Mouse (Mus musculus) heart, adult 11 months (tissue): Measurements from ENCODE around the gene Ptbp2.
A peak's percentile ranks its signal among the peaks of the same experiment; 100 is the strongest.

Experiments
- DNase-seq: peaks from one replicate; pipeline ENCODE4 v3.0.0; 2022

The Ptbp2 gene

GRCm38 (mm10) chr3:119784366-119784765 lies at the start of gene Ptbp2:
Ptbp2 (minus strand) TSS chr3:119784466.
- DNase-seq = no peak

GRCm38 (mm10) chr3:119814678-119815077 lies 30.4 kb upstream of the Ptbp2 start:
- no peak for DNase-seq

GRCm38 (mm10) chr3:119806123-119806522 lies 21.9 kb upstream of the Ptbp2 start:
- DNase-seq = no peak

GRCm38 (mm10) chr3:119794677-119795365 lies 10.6 kb upstream of the Ptbp2 start:
- no peak for DNase-seq

GRCm38 (mm10) chr3:119782946-119783701 lies 1.1 kb downstream of the Ptbp2 start:
- DNase-seq = peak; percentile 98

DNA sequence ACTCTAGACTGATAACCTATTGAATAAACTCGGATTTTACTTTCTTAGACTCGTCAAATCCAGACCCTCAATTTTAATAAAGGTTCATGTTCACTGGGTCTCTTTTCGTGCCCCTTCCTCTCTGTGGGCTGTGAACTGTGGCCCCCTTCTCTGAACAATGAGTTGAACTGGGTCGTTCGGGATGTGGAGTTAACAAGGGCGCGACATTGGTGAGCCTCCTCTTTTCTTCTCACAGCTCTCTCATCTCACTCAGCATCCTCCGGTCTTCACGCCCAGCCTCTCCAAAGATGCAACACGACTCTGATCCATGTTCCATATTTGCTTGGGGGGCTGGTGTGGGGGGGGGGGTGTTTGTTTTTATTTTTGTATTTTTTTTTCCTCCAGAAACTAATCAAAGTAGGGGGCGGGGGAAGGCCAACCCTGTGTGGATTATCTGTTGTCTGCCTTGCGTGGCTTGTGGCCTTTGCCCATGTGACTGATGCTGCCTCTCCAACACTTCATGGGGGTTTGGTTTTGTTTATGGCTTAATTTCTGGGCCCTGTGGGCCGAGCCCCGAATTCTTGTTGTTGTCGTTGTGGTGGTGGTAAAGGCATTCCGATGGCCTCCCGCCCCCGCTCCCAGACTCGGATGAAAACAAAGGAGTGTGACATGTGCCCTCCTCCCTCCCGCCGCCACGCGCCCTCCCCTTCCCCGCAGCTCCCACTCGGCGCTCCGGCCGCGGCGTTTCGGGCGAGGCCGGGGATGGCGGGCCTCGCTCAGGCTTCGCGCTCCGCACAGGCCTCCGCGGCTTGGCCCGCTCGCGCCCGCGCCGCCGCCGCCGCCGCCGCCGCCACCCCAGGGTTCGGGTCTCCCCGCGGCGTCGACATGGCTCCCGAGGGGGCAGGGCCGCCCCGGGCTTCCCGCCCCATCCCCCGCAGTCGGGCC lies 2.0 kb downstream of the Ptbp2 start:
- DNase-seq = peak; percentile 96

DNA sequence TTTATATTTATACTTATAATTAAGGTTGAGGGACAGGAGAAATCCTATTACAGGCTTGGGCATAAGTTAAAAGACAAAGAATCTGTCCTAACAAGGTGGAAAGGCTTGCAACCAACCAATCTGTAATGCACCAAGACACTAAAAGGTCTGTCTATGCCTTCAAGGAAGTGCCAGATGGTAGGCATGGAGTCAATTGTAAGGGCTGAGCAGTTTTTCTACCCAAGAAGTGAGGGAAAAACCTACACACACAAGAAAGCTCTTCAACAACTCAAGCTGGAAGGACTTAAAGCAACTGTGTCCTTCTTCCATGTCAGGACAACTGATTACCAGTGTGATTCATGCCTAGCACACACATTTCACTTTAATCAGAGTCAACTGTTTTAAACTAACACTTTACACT lies 3.4 kb downstream of the Ptbp2 start:
- peak; percentile 21 for DNase-seq

- peak; percentile 73 for DNase-seq
Observed at GRCm38 (mm10) chr3:119779261-119779660, 5.0 kb downstream of the Ptbp2 start.

GRCm38 (mm10) chr3:119778431-119778830 lies 5.8 kb downstream of the Ptbp2 start:
- peak; percentile 55 for DNase-seq

GRCm38 (mm10) chr3:119776129-119776528 lies 8.1 kb downstream of the Ptbp2 start:
- peak; percentile 19 for DNase-seq

DNA sequence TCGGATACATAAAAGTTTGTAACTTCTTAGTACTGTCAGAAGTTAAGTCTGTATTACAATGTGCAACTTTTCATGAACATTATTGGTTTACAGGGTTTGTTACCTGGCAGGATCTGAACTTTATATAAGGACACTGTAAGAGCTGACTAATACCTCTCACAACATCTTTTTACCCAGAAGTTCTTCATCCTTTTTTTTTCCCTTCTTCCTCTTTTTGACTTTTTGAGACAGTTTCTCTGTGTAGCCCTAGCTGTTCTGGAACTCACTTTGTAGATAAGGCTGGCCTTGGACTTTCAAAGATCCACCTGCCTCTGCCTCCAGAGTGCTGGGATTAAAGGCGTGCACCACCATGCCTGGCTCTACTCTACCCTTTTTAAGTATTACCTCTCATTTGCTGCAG lies 11.5 kb downstream of the Ptbp2 start:
- peak; percentile 52 for DNase-seq

DNA sequence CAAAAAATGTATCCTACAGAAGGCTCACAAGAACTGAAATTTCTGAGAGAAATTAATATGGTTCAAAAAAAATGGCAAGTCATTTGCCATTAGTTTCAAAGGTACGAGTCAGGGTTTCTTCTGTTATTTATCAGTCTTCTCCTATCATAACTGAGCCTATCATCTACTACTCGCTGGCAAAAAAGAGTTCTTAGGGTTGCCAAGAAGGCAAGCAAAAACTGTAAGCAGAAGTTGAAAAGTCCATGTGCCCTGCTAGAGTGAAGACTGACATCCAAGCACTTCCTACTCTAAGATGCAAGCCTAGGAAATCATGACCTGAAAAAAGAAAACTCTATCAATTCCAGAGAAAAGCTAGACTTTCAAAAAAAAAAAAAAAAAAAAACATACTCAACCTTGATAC lies 20.5 kb downstream of the Ptbp2 start:
- DNase-seq = no peak

- no peak for DNase-seq
Observed at GRCm38 (mm10) chr3:119761732-119762131, 22.5 kb downstream of the Ptbp2 start.

DNA sequence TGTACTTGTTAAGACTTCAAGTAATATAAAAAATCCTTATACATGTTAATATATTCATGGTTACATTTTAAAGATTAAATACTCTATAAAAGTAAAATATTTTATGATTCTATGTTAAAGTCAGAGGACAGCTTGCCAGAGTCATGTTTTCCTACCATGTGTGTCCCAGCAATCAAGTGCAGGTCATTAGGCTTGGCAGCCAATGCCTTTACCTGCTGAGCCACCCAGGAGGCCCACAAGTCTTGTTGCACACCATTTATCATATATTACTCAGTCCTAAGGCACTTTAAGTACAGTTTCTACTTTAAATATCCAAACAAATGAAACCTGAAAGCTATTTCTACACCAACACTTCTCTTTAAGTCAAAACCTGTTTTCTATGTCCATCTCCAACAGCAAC lies 30.5 kb downstream of the Ptbp2 start:
- DNase-seq = no peak

GRCm38 (mm10) chr3:119749551-119750249 lies 34.6 kb downstream of the Ptbp2 start:
- no peak for DNase-seq

GRCm38 (mm10) chr3:119749140-119749539 lies 35.1 kb downstream of the Ptbp2 start:
- DNase-seq = no peak

DNA sequence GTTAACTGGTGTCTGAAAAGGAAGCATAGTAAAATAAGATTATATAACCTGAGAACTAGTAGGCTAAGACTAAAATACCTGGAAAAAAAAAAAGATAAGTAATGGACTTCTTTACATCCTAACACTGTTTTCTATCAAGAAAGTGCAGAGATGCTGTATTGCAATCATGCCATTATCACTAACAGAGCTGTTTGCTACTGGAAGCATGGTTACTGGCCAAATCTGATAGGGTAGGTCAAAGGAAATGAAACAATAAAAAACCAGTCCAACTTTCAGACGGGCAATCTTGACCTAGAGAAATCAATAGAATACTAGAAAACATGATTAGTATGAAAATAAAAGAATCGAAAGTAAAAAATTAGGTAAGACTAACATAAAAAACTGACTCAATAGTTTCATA lies 37.6 kb downstream of the Ptbp2 start:
- DNase-seq = no peak

GRCm38 (mm10) chr3:119745801-119746200 lies 38.5 kb downstream of the Ptbp2 start:
- no peak for DNase-seq

GRCm38 (mm10) chr3:119729863-119730262 lies 54.4 kb downstream of the Ptbp2 start:
- DNase-seq = no peak

DNA sequence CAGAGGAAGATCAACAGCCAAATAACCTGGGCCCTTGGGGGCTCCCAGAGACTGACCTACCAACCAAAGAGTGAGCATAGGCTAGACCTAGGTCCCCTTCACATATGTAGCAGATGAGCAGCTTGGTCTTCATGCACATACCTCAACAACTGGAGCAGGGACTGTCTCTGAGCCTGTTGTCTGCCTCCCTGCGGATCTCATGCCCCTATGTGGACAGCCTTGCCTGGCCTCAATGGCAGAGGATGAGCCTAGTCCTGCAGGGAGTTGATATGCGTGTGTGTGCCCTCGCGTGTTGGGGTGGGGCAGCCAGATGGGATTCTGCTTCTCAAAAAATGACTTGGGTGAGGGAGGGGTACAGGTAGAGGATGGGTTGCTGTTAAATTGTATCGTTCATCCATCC lies 72.2 kb downstream of the Ptbp2 start:
- peak; percentile 74 for DNase-seq

GRCm38 (mm10) chr3:119711503-119711902 lies 72.8 kb downstream of the Ptbp2 start:
- DNase-seq = peak; percentile 58

- DNase-seq = no peak
Observed at GRCm38 (mm10) chr3:119701467-119701866, 82.8 kb downstream of the Ptbp2 start.

GRCm38 (mm10) chr3:119684741-119685140 lies 99.5 kb downstream of the Ptbp2 start:
- DNase-seq = no peak
